Mouse (Mus musculus) megakaryocyte, embryonic 14.5 days (primary cell): ENCODE data around the gene Msrb1. TPM values are rescaled to one million over a fixed set of nuclear protein-coding genes. Genes with fewer than 3 reads are reported as not detected.
A peak's percentile ranks its signal among the peaks of the same experiment; 100 is the strongest.
"Not testable (repeated sequence)": the region's sequence is repeated elsewhere in the genome, so short reads cannot be mapped to it uniquely, and the experiment has no call there.

ENCODE experiments used
- H3K27me3 ChIP-seq: replicated peaks from 2 replicates; pipeline ENCODE3; 2012; ENCODE audit warnings: inconsistent platforms
- H3K36me3 ChIP-seq: replicated peaks from 2 replicates; pipeline ENCODE3; 2012; ENCODE audit warnings: low read length, inconsistent platforms, mixed read lengths
- H3K4me1 ChIP-seq: 2 replicates; pipeline ENCODE4 v1.6.1; 2012; ENCODE audit warnings: inconsistent platforms
- H3K4me3 ChIP-seq: replicated peaks from 2 replicates; pipeline ENCODE3; 2012; ENCODE audit warnings: moderate library complexity, mild to moderate bottlenecking, inconsistent platforms
- H3K9me3 ChIP-seq: 2 replicates; pipeline ENCODE4 v1.6.1; 2012; ENCODE audit warnings: inconsistent platforms
- FLI1 ChIP-seq: IDR thresholded peaks from 2 replicates; pipeline ENCODE4 v1.6.1; 2012; ENCODE audit warnings: low read length, inconsistent platforms, mixed read lengths
- GATA1 ChIP-seq: IDR thresholded peaks from 3 replicates; pipeline ENCODE4 v1.6.1; 2012; ENCODE audit warnings: mixed read lengths, low read length, inconsistent platforms, borderline replicate concordance
- polyA plus RNA-seq: library from polyadenylated mRNA; stranded (reverse); fragments of >175 nt; gene quantifications from 2 replicates; pipeline ENCODE4 v1.2.3, GENCODE M21; 2012; ENCODE audit warnings: low replicate concordance; ENCODE audit not compliant: insufficient read depth

Gene Msrb1
- polyA plus RNA-seq, 1 experiment = 40.5 TPM

DNA sequence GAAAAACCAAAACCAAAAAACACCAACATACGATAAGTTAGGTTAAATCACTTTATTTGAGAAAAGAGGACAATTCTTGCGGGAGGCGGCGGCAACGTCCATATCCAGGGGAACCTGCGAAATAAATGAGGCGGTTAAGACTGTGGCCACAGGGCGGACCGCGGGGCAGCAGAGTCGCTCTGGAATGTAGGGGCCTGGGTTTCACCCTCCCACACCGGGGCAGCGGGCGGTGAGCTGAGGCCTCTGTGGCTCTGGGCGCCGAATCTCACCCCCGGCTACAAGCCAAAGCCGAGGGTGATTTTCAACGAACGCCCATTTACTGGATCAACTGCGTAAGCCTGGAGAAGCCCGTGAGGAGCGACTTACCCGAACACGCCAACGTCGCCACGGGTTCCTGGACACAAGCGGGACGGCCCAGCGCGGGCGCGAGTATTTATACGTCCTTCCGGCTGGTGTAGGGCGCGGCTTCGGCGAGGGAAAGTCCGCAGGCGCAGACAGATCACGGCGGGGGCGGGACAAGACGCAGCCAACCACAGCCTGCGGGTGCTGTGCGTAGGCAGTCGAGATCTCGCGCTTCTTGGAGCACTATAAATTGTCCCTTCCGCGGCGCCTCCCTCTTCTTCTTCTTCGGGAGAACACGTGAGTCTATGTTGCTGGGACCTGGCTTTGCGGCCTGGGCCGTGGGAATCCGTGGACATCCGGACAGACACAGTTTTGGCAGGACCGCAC, 16.8 kb upstream of the Msrb1 start:
- TF ChIP-seq FLI1 = no peak
- no peak for TF ChIP-seq GATA1
- Histone ChIP-seq H3K4me3 (peak overlapping the region; percentile 93), H3K27me3 (no peaks in the 10 kb centered on the region), H3K9me3 (no peaks in the 10 kb centered on the region), H3K36me3 (peaks cover 52% of the 10 kb centered on the region), H3K4me1 (peaks cover 45% of the 10 kb centered on the region)

- H3K27me3 ChIP-seq, H3K9me3 ChIP-seq: not testable (repeated sequence)
- H3K4me1 ChIP-seq = peaks cover 47% of the 10 kb centered on the region
- peaks cover 46% of the 10 kb centered on the region for H3K36me3 ChIP-seq
- H3K4me3 ChIP-seq = peak overlapping the region; percentile 92
Measured at GRCm38 (mm10) chr17:24720616-24721015, 15.8 kb upstream of the Msrb1 start.

- H3K36me3 ChIP-seq = peaks cover 38% of the 10 kb centered on the region
- H3K27me3 ChIP-seq, H3K9me3 ChIP-seq: not testable (repeated sequence)
- H3K4me1 ChIP-seq = peaks cover 47% of the 10 kb centered on the region
- H3K4me3 ChIP-seq = peak overlapping the region; percentile 85
Measured at GRCm38 (mm10) chr17:24721383-24721955, 15.0 kb upstream of the Msrb1 start.

GRCm38 (mm10) chr17:24722220-24722924, 14.1 kb upstream of the Msrb1 start:
- peaks cover 29% of the 10 kb centered on the region for H3K36me3 ChIP-seq
- TF ChIP-seq FLI1 (no peak), GATA1 (no peak)
- H3K4me1 ChIP-seq = peaks cover 47% of the 10 kb centered on the region
- peak overlapping the region; percentile 54 for H3K4me3 ChIP-seq
- H3K9me3 ChIP-seq = no peaks in the 10 kb centered on the region
- H3K27me3 ChIP-seq = no peaks in the 10 kb centered on the region

GRCm38 (mm10) chr17:24723122-24723880, 13.1 kb upstream of the Msrb1 start:
- no peaks in the 10 kb centered on the region for H3K9me3 ChIP-seq
- no peak for TF ChIP-seq FLI1
- TF ChIP-seq GATA1 = no peak
- H3K27me3 ChIP-seq = peaks cover 4% of the 10 kb centered on the region

DNA sequence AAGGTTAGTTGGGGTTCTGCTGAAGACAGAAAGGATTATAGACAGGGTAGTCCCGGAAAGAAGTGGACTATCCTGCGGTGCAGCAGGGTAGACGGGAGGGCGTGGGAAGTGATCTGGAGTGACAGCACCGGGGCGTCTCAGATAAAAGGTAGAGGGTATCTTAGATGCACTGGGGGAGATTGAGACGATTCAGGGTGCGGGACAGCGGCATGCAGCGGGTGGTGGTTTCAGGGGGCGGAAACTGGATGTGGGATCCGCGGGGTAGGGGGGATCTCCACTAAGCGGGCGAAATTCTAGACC, 12.6 kb upstream of the Msrb1 start:
- Histone ChIP-seq H3K4me1 (peaks cover 50% of the 10 kb centered on the region), H3K4me3 (peak overlapping the region; percentile 100), H3K36me3 (peaks cover 19% of the 10 kb centered on the region), H3K9me3 (no peaks in the 10 kb centered on the region), H3K27me3 (peaks cover 4% of the 10 kb centered on the region)
- TF ChIP-seq GATA1 = no peak
- no peak for TF ChIP-seq FLI1

More at GRCm38 (mm10) chr17:24723122-24723880, 13.1 kb upstream of the Msrb1 start:
- peaks cover 22% of the 10 kb centered on the region for H3K36me3 ChIP-seq
- peak overlapping the region; percentile 100 for H3K4me3 ChIP-seq
- peaks cover 53% of the 10 kb centered on the region for H3K4me1 ChIP-seq

DNA sequence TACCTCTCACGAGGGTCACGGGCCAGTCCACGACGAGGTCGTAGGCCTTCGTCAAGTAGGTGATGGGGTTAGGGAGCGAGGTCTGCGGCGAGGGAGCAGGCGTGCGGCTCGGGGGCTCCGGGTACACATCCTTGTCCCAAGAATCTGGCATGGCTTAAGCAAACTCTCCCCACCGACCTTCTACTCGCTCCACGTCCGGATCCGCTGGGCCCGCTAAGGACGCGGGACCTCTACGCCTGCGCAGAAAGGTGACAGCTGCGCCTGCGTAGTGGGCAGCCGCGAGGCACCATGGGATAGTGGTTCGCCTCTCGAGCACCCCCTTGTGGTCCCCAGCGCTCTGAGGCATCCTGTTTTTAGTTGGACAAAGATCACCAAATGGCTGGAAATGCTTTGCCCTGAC, 12.3 kb upstream of the Msrb1 start, which contains the start of gene Ndufb10:
Gene Ndufb10, minus strand, starts transcription at position 295 of the 400 bp plus-strand sequence.
- Histone ChIP-seq H3K27me3 (peaks cover 4% of the 10 kb centered on the region), H3K4me1 (peaks cover 48% of the 10 kb centered on the region), H3K4me3 (peak within 1 kb of the TSS; percentile 100), H3K9me3 (no peaks in the 10 kb centered on the region), H3K36me3 (peaks cover 19% of the 10 kb centered on the region)
- TF ChIP-seq FLI1 (no peak), GATA1 (no peak)

DNA sequence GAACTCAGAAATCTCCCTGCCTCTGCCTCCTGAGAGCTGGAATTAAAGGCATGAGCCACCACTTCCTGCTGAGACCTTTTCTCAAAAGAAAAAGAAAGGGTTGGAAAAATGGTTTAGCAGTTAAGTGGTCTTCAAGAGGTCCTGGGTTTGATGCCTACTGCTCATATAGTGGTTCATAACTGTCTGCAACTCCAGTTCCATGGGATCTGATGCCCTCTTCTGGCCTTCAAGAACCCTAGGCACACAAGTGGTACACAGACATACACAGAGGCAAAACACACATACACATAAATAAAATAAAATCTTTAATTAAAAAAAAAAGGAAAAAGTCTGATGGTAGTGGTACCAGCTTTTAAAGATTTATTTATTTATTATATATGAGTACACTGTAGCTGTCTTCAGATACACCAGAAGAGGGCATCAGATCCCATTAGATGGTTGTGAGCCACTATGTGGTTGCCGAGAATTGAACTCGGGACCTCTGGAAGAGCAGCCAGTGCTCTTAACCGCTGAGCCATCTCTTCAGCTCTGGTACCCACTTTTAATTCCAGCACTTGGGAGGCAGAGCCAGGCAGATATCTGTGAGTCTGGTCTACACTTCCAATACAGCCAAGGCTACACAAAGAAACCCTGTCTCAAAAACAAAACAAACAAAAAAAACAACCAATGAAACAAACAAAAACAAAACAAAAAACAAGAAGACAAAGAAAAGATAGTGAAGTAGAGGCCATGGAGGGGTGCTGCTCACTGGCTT, 10.6 kb upstream of the Msrb1 start:
- peaks cover 51% of the 10 kb centered on the region for H3K4me1 ChIP-seq
- TF ChIP-seq GATA1 = no peak
- H3K27me3 ChIP-seq = peaks cover 4% of the 10 kb centered on the region
- no peaks in the 10 kb centered on the region for H3K9me3 ChIP-seq
- H3K36me3 ChIP-seq = peaks cover 16% of the 10 kb centered on the region
- H3K4me3 ChIP-seq = no peak overlapping the region

DNA sequence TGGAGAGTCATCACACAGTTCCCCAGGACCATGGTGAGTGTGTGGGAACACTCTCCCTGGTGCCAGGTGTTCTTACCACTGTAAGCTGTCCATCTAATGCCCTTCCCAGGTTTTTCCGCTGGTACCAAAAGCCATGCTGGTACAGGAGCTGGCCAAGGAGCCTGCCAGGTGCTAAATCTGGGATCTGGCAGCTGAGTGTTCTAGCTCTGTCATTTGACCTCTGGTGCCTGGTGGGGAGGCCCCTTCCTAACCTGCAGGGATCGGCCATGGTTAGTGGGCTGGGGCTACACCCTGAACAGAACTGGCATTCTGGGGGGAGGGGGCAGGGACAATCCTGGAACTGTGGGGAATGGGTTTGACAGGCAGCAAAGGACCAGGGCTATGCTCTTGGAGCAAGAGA, 8.8 kb upstream of the Msrb1 start, which contains the start of gene Rpl3l:
Gene Rpl3l, plus strand, starts transcription at position 203 of the 400 bp plus-strand sequence.
- Histone ChIP-seq H3K9me3 (no peaks in the 10 kb centered on the region), H3K27me3 (peaks cover 5% of the 10 kb centered on the region), H3K4me1 (peaks cover 45% of the 10 kb centered on the region), H3K4me3 (no peak within 1 kb of the TSS), H3K36me3 (peaks cover under 1% of the 10 kb centered on the region)
- TF ChIP-seq GATA1 (no peak), FLI1 (no peak)
